Mouse (Mus musculus): ENCODE measurements around the gene Lrrk1.

DNA sequence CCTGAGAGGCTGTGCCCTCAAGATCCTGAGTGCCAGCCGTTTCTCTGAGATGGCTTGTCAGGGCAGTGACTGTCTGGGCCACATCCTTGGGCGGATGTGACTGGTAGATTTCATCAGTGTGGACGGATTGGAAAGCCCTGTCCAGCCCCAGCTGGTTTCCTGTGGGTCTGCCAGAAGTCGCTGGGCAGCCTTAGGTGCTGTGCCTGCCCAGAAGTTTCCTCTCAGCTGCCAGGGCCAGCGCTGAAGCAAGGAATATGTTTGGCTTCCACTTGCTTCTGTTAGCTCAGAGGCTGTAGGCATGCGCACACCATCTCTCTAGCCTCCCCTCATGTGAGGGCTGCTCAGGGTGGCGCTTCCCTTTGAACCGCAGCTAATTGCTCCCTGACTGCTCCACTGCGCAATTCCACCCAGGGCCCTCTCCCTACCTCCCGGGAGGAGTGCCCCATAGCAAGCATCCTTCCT is 209.0 kb downstream of the Lrrk1 start:
- TF ChIP-seq POLR2A (IDR thresholded peaks at IDR 0.05; ENCODE audit: insufficient read depth, low read depth, low read length) (no peak; the same call in 1 of the 2 replicates), CTCF (IDR thresholded peaks at IDR 0.05; ENCODE audit: insufficient read depth, low read depth, low read length) (no peak)
